Mouse (Mus musculus): ENCODE results near the gene Trappc1.

Gene Trappc1

DNA sequence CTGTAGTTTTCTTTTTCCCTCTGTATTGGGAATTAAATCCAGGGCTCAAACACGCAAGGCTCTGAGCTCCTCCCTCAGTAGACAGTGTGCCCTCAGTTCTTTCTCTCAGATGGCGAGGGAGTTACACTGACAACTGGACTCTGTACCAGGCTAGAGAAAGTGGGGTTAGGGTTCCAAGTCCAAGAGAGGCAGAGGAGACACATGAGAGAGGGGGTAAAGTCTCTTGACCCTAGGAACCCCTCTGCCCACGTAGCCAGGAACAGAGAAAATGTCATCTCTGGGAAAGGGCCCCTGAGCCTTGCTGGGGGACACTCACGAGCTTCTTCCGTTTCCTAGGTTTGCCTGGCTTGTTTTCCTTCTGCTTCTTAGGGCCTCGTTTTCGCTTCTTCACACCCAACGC, 40.6 kb downstream of the Trappc1 start:
- Histone ChIP-seq H3K36me3 (ENCODE audit: insufficient read depth, low read length) (no peaks in the 10 kb centered on the region), H3K27me3 (ENCODE audit: insufficient read depth, low read length) (peaks cover 75% of the 10 kb centered on the region), H3K4me3 (replicated peaks; ENCODE audit: low read length) (no peak overlapping the region), H3K4me1 (replicated peaks; ENCODE audit: low read depth, low read length) (peaks cover 60% of the 10 kb centered on the region), H3K9me3 (ENCODE audit: low read length) (no peaks in the 10 kb centered on the region)
- no peak for TF ChIP-seq POU5F1 (IDR thresholded peaks at IDR 0.05; ENCODE audit: borderline replicate concordance, low read length)

DNA sequence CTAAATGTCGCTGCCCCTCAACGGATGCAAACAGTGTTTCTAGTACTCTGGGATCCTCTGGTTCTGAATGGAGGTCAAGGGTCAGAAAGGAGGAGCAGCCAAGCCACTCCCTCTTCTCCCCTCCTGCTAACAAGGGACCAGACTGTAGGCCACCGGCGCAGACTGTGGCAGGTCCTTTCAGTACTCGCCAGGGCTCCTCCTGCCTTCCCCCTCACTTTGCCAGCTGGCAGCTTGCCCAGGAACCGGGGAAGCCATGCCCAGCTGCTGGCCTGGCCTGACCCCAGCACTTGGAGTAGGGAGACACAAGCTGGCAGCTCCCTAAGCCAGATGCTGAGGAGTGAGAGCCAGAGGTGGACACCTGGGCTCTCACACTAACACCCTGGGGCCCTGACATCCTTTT, 41.1 kb downstream of the Trappc1 start:
- Histone ChIP-seq H3K4me3 (replicated peaks; ENCODE audit: low read length) (no peak overlapping the region; the same call in 1 of the 2 replicates), H3K27me3 (ENCODE audit: insufficient read depth, low read length) (peaks cover 75% of the 10 kb centered on the region), H3K36me3 (ENCODE audit: insufficient read depth, low read length) (no peaks in the 10 kb centered on the region), H3K4me1 (replicated peaks; ENCODE audit: low read depth, low read length) (peaks cover 60% of the 10 kb centered on the region), H3K9me3 (ENCODE audit: low read length) (no peaks in the 10 kb centered on the region)
- TF ChIP-seq CTCF (conservative IDR thresholded peaks at IDR 0.05; ENCODE audit: low read length), result no peak
- TF ChIP-seq NANOG (IDR thresholded peaks at IDR 0.05; ENCODE audit: borderline replicate concordance, low read length), result no peak
- no peak for TF ChIP-seq POU5F1 (IDR thresholded peaks at IDR 0.05; ENCODE audit: borderline replicate concordance, low read length)

DNA sequence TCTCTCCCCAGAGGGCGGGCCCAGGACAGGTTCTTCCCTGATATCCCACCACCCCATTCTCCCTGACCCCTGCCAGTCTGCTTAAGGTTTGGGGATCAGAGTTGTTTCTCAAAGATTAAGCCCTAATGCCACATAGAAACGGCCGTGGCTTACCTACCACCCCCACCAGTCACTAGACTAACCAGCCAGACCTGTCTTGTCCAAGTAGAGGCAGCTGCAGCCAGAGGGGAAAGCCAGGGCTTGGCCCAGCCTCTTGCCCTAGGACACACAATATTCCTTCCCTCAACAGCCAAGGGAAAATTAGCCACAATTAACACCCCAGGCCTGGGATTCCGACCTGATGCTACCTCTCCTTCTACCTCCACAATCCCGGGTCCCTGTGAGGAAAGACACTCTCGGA, 41.9 kb downstream of the Trappc1 start:
- Histone ChIP-seq H3K4me1 (replicated peaks; ENCODE audit: low read depth, low read length) (peaks cover 57% of the 10 kb centered on the region), H3K36me3 (ENCODE audit: insufficient read depth, low read length) (no peaks in the 10 kb centered on the region), H3K4me3 (replicated peaks; ENCODE audit: low read length) (peak overlapping the region; percentile 68), H3K9me3 (ENCODE audit: low read length) (no peaks in the 10 kb centered on the region), H3K27me3 (ENCODE audit: insufficient read depth, low read length) (peaks cover 71% of the 10 kb centered on the region)
- TF ChIP-seq CTCF (conservative IDR thresholded peaks at IDR 0.05; ENCODE audit: low read length), result no peak
- no peak for TF ChIP-seq NANOG (IDR thresholded peaks at IDR 0.05; ENCODE audit: borderline replicate concordance, low read length)
- TF ChIP-seq POU5F1 (IDR thresholded peaks at IDR 0.05; ENCODE audit: borderline replicate concordance, low read length), result no peak

DNA sequence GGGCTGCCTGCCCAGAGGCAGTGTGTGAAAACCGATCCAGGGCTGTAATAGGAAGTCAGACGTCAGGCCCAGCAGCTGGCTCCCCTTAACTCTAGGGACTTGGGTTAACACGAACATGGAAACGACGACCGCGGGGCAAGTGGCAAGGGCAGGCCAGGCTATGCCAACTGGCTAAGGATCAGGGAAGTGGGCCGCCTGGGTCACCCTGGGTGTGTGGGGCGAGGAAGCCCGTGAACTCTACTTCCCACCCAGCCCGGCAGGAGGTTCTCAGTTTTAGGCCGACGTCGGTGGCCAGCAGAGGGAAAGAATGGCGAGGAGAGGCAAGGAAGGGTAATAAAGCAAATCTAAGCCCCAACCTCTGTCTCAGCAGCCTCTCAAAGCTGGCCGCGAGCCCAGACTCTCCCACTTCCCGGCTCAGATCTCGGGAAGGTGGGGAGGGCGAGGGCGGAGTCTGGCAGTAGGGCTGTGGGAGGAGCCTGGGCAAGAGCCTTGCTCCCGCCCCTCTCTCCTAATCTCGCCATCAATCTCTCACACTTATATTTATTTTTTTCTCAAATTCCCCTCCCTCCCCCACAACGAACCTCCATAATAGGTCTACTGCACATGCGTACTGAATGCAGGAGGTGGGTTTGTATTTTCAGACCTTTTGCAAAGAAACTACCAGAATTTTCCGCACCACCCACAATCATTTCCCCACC, 42.5 kb downstream of the Trappc1 start:
- Histone ChIP-seq H3K27me3 (ENCODE audit: insufficient read depth, low read length) (peaks cover 71% of the 10 kb centered on the region), H3K4me3 (replicated peaks; ENCODE audit: low read length) (peak overlapping the region; percentile 68), H3K4me1 (replicated peaks; ENCODE audit: low read depth, low read length) (peaks cover 61% of the 10 kb centered on the region), H3K36me3 (ENCODE audit: insufficient read depth, low read length) (no peaks in the 10 kb centered on the region), H3K9me3 (ENCODE audit: low read length) (no peaks in the 10 kb centered on the region)
- TF ChIP-seq NANOG (IDR thresholded peaks at IDR 0.05; ENCODE audit: borderline replicate concordance, low read length) (no peak), CTCF (conservative IDR thresholded peaks at IDR 0.05; ENCODE audit: low read length) (no peak), POU5F1 (IDR thresholded peaks at IDR 0.05; ENCODE audit: borderline replicate concordance, low read length) (no peak)

DNA sequence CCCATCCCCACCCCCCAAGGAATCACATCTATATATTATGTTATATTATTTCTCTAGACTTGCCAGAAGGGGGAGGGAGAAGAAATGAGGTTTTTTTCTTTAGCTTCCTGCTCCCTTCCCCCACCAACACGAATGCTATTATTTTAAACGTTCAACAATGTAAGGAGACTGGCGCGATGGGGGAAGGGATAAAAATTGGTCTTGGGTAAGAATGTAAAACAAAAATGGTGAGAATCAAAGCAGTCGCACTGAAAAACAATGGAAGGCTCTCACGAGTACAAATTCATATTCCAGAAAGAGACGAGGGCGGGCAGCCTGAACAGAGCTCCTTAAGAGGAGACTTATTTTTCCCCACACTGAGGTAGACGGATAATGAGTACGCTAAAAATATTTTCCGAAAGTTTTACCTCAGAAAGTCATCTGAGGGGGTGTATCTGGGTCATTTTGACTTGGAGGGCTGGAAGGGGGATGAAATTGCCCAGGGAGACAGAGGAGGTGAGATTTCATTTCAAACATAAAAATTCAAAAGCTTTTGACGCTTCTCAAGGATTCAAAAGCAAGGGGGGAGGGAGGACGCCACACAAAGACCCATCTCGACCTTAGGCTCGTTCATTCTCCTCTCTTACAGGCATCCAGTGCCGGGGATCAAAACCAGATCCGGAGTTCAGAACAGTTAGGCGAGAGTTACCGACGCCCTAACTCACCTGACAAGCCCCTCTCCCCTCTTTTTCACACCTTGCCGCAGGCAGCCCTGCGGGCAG, 43.3 kb downstream of the Trappc1 start:
- H3K9me3 ChIP-seq (ENCODE audit: low read length), result no peaks in the 10 kb centered on the region
- peaks cover 61% of the 10 kb centered on the region for H3K4me1 ChIP-seq (replicated peaks; ENCODE audit: low read depth, low read length)
- 0 out of 2 replicates have a peak overlapping the region, but pooled peaks have one; percentile 7 for H3K4me3 ChIP-seq (replicated peaks; ENCODE audit: low read length)
- TF ChIP-seq CTCF (conservative IDR thresholded peaks at IDR 0.05; ENCODE audit: low read length) (no peak), NANOG (IDR thresholded peaks at IDR 0.05; ENCODE audit: borderline replicate concordance, low read length) (no peak), POU5F1 (IDR thresholded peaks at IDR 0.05; ENCODE audit: borderline replicate concordance, low read length) (no peak)
- H3K36me3 ChIP-seq (ENCODE audit: insufficient read depth, low read length), result no peaks in the 10 kb centered on the region
- H3K27me3 ChIP-seq (ENCODE audit: insufficient read depth, low read length), result peaks cover 71% of the 10 kb centered on the region

DNA sequence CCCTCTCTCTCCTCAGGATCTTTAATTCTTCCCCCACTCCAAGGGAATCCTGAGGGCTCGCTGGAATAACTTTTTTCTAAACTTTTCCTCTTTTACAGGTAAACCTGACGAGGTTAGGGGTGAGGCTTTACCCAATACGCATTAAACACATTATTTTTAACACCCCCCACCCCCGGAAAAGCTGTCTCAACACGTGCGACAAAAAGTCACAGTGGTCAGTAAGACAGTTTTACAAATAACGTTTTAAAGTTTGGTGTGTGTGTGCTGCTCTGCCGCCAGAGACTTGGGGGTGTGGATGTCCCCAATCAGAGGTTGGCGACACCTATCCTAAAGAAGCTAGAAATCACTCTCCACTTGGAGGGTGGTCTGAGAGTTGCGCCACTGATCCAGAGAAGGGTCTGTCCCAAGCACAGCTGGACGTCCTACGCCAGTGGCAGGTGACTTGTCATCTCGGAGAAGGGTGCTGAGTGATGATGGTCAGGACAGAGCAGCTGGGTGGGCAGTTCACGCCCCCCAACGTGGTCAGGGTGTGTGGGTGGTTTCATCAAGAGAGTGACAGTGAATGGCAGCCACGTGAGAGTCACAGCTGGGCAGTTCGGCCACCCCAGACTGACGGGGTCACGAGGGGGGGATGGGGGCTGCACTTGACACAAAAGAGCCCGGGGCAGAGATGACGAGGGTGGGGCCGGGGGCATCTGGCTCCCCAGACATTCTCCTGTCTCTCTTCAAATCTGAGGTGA, 44.0 kb downstream of the Trappc1 start:
- Histone ChIP-seq H3K4me3 (replicated peaks; ENCODE audit: low read length) (peak overlapping the region; percentile 81), H3K9me3 (ENCODE audit: low read length) (no peaks in the 10 kb centered on the region), H3K4me1 (replicated peaks; ENCODE audit: low read depth, low read length) (peaks cover 65% of the 10 kb centered on the region), H3K36me3 (ENCODE audit: insufficient read depth, low read length) (no peaks in the 10 kb centered on the region), H3K27me3 (ENCODE audit: insufficient read depth, low read length) (peaks cover 74% of the 10 kb centered on the region)
- TF ChIP-seq POU5F1 (IDR thresholded peaks at IDR 0.05; ENCODE audit: borderline replicate concordance, low read length) (no peak), NANOG (IDR thresholded peaks at IDR 0.05; ENCODE audit: borderline replicate concordance, low read length) (no peak), CTCF (conservative IDR thresholded peaks at IDR 0.05; ENCODE audit: low read length) (no peak)

DNA sequence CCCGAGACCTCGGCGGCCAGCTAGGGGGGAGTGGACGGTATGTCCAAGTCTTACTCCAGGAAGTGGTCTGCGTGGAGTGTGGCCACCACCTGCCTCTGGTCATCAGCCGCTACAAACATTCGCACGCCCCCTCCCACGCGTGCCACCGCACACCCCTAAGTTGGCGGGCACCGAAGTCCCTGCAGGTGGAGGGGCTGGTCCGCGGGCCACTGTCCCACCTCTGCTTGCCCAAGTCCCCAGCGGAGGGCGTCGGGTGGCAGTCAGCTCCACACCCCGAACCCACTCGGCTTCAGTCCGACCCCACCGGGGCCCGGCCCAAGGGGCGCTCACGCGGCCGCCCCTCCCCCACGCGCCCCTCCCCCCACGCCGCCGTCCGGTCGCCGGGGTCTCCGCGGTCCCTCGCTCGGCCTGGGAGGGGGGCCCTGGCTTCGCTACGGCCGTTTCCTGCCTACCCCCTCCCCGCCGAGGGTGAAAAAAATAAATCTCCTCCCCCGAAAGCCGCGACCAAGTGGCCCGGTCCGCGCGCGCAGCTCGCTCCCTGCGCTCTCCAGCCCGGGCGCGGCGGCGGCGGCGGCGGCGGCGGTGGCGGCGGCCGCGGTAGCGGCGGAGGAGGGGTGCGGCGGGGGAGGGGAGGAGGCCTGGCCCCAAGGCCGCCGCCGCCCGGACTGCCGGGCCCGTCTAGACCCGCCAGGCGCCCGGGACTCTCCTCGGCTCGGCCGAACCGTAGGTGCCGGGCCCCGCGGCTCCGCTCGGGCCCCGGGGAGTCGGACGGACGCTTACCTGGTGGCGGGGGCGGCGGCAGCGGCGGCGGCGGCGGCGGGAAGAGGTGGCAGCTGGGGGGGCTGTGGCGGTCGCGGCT, 44.8 kb downstream of the Trappc1 start:
- no peaks in the 10 kb centered on the region for H3K36me3 ChIP-seq (ENCODE audit: insufficient read depth, low read length)
- H3K27me3 ChIP-seq (ENCODE audit: insufficient read depth, low read length), result peaks cover 75% of the 10 kb centered on the region
- H3K9me3 ChIP-seq (ENCODE audit: low read length), result no peaks in the 10 kb centered on the region
- peaks cover 72% of the 10 kb centered on the region for H3K4me1 ChIP-seq (replicated peaks; ENCODE audit: low read depth, low read length)
- TF ChIP-seq NANOG (IDR thresholded peaks at IDR 0.05; ENCODE audit: borderline replicate concordance, low read length) (no peak), CTCF (conservative IDR thresholded peaks at IDR 0.05; ENCODE audit: low read length) (no peak), POU5F1 (IDR thresholded peaks at IDR 0.05; ENCODE audit: borderline replicate concordance, low read length) (no peak)
- peak overlapping the region; percentile 81 for H3K4me3 ChIP-seq (replicated peaks; ENCODE audit: low read length)
